Mouse (Mus musculus): ENCODE measurements around the gene Nasp.
"Not testable (repeated sequence)": the region's sequence is repeated elsewhere in the genome, so short reads cannot be mapped to it uniquely, and the experiment has no call there.

- not testable (repeated sequence) for TF ChIP-seq POLR2A (IDR thresholded peaks at IDR 0.05; ENCODE audit: borderline replicate concordance, extremely low read depth, low read depth, low read length); CTCF (IDR thresholded peaks at IDR 0.05; ENCODE audit: insufficient read depth, low read length)
Measured at GRCm38 (mm10) chr4:116674761-116675160, 47.0 kb upstream of the Nasp start.
